Mouse (Mus musculus): ENCODE results near the gene Ezh1. TPM values are rescaled to one million over a fixed set of nuclear protein-coding genes. Genes with fewer than 3 reads are reported as not detected.

Gene Ezh1
- polyA plus RNA-seq, 1 experiment from 2014 or later: 17.6 TPM

GRCm38 (mm10) chr11:101169301-101170107, 56.8 kb downstream of the Ezh1 start:
- Histone ChIP-seq H3K4me1 (replicated peaks) (peaks cover 58% of the 10 kb centered on the region), H3K9me3 (no peaks in the 10 kb centered on the region), H3K4me3 (replicated peaks) (peak overlapping the region; percentile 62), H3K27ac (no peak overlapping the region), H3K27me3 (peaks cover 74% of the 10 kb centered on the region), H3K4me2 (replicated peaks) (peak overlapping the region; percentile 91), H3K36me3 (peaks cover 16% of the 10 kb centered on the region), H3K9ac (replicated peaks) (peak overlapping the region; percentile 79)
- no peak for ATAC-seq
- 13% methylated on average over 17 of the region's 17 CpGs for WGBS

- Histone ChIP-seq H3K9ac (replicated peaks) (no peak overlapping the region), H3K27ac (no peak overlapping the region), H3K4me1 (replicated peaks) (peaks cover 56% of the 10 kb centered on the region), H3K27me3 (peaks cover 76% of the 10 kb centered on the region), H3K36me3 (peaks cover 25% of the 10 kb centered on the region), H3K4me3 (replicated peaks) (no peak overlapping the region), H3K4me2 (replicated peaks) (peak overlapping the region; percentile 91; the same call in 1 of the 2 replicates), H3K9me3 (no peaks in the 10 kb centered on the region)
- ATAC-seq: no peak
- WGBS: 61% methylated on average over 18 of the region's 18 CpGs
These were observed 57.8 kb downstream of the Ezh1 start for GRCm38 (mm10) chr11:101168301-101168980.

GRCm38 (mm10) chr11:101167963-101168300, 58.3 kb downstream of the Ezh1 start:
- Histone ChIP-seq H3K4me1 (replicated peaks) (peaks cover 51% of the 10 kb centered on the region), H3K4me3 (replicated peaks) (no peak overlapping the region), H3K36me3 (peaks cover 27% of the 10 kb centered on the region), H3K9me3 (no peaks in the 10 kb centered on the region), H3K27ac (no peak overlapping the region), H3K9ac (replicated peaks) (no peak overlapping the region), H3K27me3 (peaks cover 76% of the 10 kb centered on the region), H3K4me2 (replicated peaks) (no peak overlapping the region)
- no peak for ATAC-seq
- WGBS: 45% methylated on average over 8 of the region's 8 CpGs

GRCm38 (mm10) chr11:101167211-101167962, 58.9 kb downstream of the Ezh1 start:
- no peaks in the 10 kb centered on the region for H3K9me3 ChIP-seq
- H3K4me3 ChIP-seq (replicated peaks): no peak overlapping the region
- peaks cover 80% of the 10 kb centered on the region for H3K27me3 ChIP-seq
- no peak overlapping the region for H3K27ac ChIP-seq
- peaks cover 32% of the 10 kb centered on the region for H3K36me3 ChIP-seq
- no peak overlapping the region for H3K9ac ChIP-seq (replicated peaks)
- peaks cover 47% of the 10 kb centered on the region for H3K4me1 ChIP-seq (replicated peaks)
- no peak for ATAC-seq
- no peak overlapping the region for H3K4me2 ChIP-seq (replicated peaks)
- WGBS: 45% methylated on average over 19 of the region's 19 CpGs

- WGBS: 44% methylated on average over 14 of the region's 14 CpGs
These were observed 59.9 kb downstream of the Ezh1 start for GRCm38 (mm10) chr11:101166357-101166756.

GRCm38 (mm10) chr11:101164677-101165580, 61.3 kb downstream of the Ezh1 start:
- no peak for ATAC-seq
- H3K9ac ChIP-seq (replicated peaks): no peak overlapping the region; the same call in 1 of the 2 replicates
- no peak overlapping the region for H3K4me2 ChIP-seq (replicated peaks)

More at GRCm38 (mm10) chr11:101166357-101166756, 59.9 kb downstream of the Ezh1 start:
- Histone ChIP-seq H3K9me3 (no peaks in the 10 kb centered on the region), H3K27me3 (peaks cover 90% of the 10 kb centered on the region), H3K9ac (replicated peaks) (no peak overlapping the region), H3K4me3 (replicated peaks) (no peak overlapping the region), H3K36me3 (peaks cover 41% of the 10 kb centered on the region), H3K27ac (no peak overlapping the region), H3K4me1 (replicated peaks) (peaks cover 38% of the 10 kb centered on the region), H3K4me2 (replicated peaks) (no peak overlapping the region)
- ATAC-seq: no peak

GRCm38 (mm10) chr11:101164351-101164665, 62.0 kb downstream of the Ezh1 start:
- no peak for ATAC-seq
- WGBS: 7% methylated on average over 21 of the region's 21 CpGs
- Histone ChIP-seq H3K27ac (no peak overlapping the region), H3K9ac (replicated peaks) (peak overlapping the region; percentile 49; the same call in 1 of the 2 replicates), H3K4me3 (replicated peaks) (peak overlapping the region; percentile 30), H3K4me2 (replicated peaks) (peak overlapping the region; percentile 47), H3K4me1 (replicated peaks) (peaks cover 24% of the 10 kb centered on the region), H3K27me3 (peaks cover 86% of the 10 kb centered on the region), H3K9me3 (no peaks in the 10 kb centered on the region), H3K36me3 (peaks cover 46% of the 10 kb centered on the region)

More at GRCm38 (mm10) chr11:101164677-101165580, 61.3 kb downstream of the Ezh1 start:
- peaks cover 30% of the 10 kb centered on the region for H3K4me1 ChIP-seq (replicated peaks)
- peaks cover 46% of the 10 kb centered on the region for H3K36me3 ChIP-seq
- no peak overlapping the region for H3K27ac ChIP-seq
- H3K4me3 ChIP-seq (replicated peaks): peak overlapping the region; percentile 30; the same call in 1 of the 2 replicates
- H3K9me3 ChIP-seq: no peaks in the 10 kb centered on the region
- H3K27me3 ChIP-seq: peaks cover 92% of the 10 kb centered on the region
- 13% methylated on average over 35 of the region's 35 CpGs for WGBS

- H3K9ac ChIP-seq (replicated peaks): peak overlapping the region; percentile 49; the same call in 1 of the 2 replicates
- H3K4me1 ChIP-seq (replicated peaks): peaks cover 18% of the 10 kb centered on the region
- H3K36me3 ChIP-seq: peaks cover 46% of the 10 kb centered on the region
- 9% methylated on average over 49 of the region's 49 CpGs for WGBS
- peak overlapping the region; percentile 47 for H3K4me2 ChIP-seq (replicated peaks)
- H3K27me3 ChIP-seq: peaks cover 84% of the 10 kb centered on the region
- H3K27ac ChIP-seq: no peak overlapping the region
- H3K4me3 ChIP-seq (replicated peaks): peak overlapping the region; percentile 30
- peak; percentile 41; the same call in 1 of the 2 replicates for ATAC-seq
- no peaks in the 10 kb centered on the region for H3K9me3 ChIP-seq
These were observed 62.5 kb downstream of the Ezh1 start for GRCm38 (mm10) chr11:101163476-101164350.

GRCm38 (mm10) chr11:101162772-101163171, 63.5 kb downstream of the Ezh1 start:
- H3K36me3 ChIP-seq: peaks cover 45% of the 10 kb centered on the region
- H3K27ac ChIP-seq: no peak overlapping the region
- H3K9me3 ChIP-seq: no peaks in the 10 kb centered on the region
- H3K4me2 ChIP-seq (replicated peaks): no peak overlapping the region
- H3K27me3 ChIP-seq: peaks cover 82% of the 10 kb centered on the region
- WGBS: 43% methylated on average over 5 of the region's 5 CpGs
- H3K4me3 ChIP-seq (replicated peaks): no peak overlapping the region
- H3K4me1 ChIP-seq (replicated peaks): peaks cover 11% of the 10 kb centered on the region
- no peak overlapping the region for H3K9ac ChIP-seq (replicated peaks)
- no peak for ATAC-seq

GRCm38 (mm10) chr11:101162301-101162700, 64.0 kb downstream of the Ezh1 start:
- peaks cover 11% of the 10 kb centered on the region for H3K4me1 ChIP-seq (replicated peaks)
- H3K9me3 ChIP-seq: no peaks in the 10 kb centered on the region
- no peak overlapping the region for H3K4me2 ChIP-seq (replicated peaks)
- H3K36me3 ChIP-seq: peaks cover 40% of the 10 kb centered on the region
- H3K27me3 ChIP-seq: peaks cover 82% of the 10 kb centered on the region
- H3K9ac ChIP-seq (replicated peaks): no peak overlapping the region
- H3K27ac ChIP-seq: no peak overlapping the region
- WGBS: 62% methylated on average over 5 of the region's 5 CpGs
- ATAC-seq: no peak
- H3K4me3 ChIP-seq (replicated peaks): no peak overlapping the region

All from midbrain, embryonic 13.5 days (tissue).